Mouse (Mus musculus) neural tube, embryonic 12.5 days (tissue): ENCODE data around the gene Pfkm. TPM values are rescaled to one million over a fixed set of nuclear protein-coding genes. Genes with fewer than 3 reads are reported as not detected.
A peak's percentile ranks its signal among the peaks of the same experiment; 100 is the strongest.

Source experiments
- ATAC-seq: fragments of 200-750 bp; cut with Nextera tagmentation; 2 replicates; pipeline ENCODE4 v1.8.0; 2017; ENCODE audit warnings: low read depth, mild to moderate bottlenecking, moderate TSS enrichment, moderate library complexity; ENCODE audit not compliant: low FRiP score
- H3K27ac ChIP-seq: fragments of 300-500 bp; sonication (generic); 2 replicates; pipeline ENCODE4 v1.5.1; 2016
- H3K27me3 ChIP-seq: fragments of 300-500 bp; sonication (generic); replicated peaks from 2 replicates; pipeline ENCODE4 v1.6.1; 2016; ENCODE audit warnings: mild to moderate bottlenecking
- H3K36me3 ChIP-seq: fragments of 300-500 bp; sonication (generic); 2 replicates; pipeline ENCODE4 v1.6.1; 2016; ENCODE audit warnings: mild to moderate bottlenecking
- H3K4me1 ChIP-seq: fragments of 300-500 bp; sonication (generic); 2 replicates; pipeline ENCODE4 v1.6.1; 2016
- H3K4me2 ChIP-seq: fragments of 300-500 bp; sonication (generic); replicated peaks from 2 replicates; pipeline ENCODE4 v1.6.1; 2016; ENCODE audit warnings: mild to moderate bottlenecking
- H3K4me3 ChIP-seq: fragments of 300-500 bp; sonication (generic); 2 replicates; pipeline ENCODE4 v1.5.1; 2016
- H3K9ac ChIP-seq: fragments of 300-500 bp; sonication (generic); 2 replicates; pipeline ENCODE4 v1.6.1; 2016; ENCODE audit warnings: mild to moderate bottlenecking
- H3K9me3 ChIP-seq: fragments of 300-500 bp; sonication (generic); 2 replicates; pipeline ENCODE4 v1.6.1; 2016; ENCODE audit warnings: mild to moderate bottlenecking
- whole genome bisulfite sequencing: fragments of 180-500 bp; shearing (Covaris S2); methylation state at CpG from one replicate; pipeline ENCODE4 v1.1.7; 2016; 5-methylcytosine and 5-hydroxymethylcytosine counted together
- polyA plus RNA-seq: library from polyadenylated mRNA; unstranded; fragments of >200 nt; fragmentation: Nextera tagmentation; extraction: Ambion mirVana; gene quantifications from 2 replicates; pipeline ENCODE4 v1.2.1, GENCODE M21; 2016

Pfkm gene
- polyA plus RNA-seq = 50.4 and 50.9 TPM in 2 replicates

DNA sequence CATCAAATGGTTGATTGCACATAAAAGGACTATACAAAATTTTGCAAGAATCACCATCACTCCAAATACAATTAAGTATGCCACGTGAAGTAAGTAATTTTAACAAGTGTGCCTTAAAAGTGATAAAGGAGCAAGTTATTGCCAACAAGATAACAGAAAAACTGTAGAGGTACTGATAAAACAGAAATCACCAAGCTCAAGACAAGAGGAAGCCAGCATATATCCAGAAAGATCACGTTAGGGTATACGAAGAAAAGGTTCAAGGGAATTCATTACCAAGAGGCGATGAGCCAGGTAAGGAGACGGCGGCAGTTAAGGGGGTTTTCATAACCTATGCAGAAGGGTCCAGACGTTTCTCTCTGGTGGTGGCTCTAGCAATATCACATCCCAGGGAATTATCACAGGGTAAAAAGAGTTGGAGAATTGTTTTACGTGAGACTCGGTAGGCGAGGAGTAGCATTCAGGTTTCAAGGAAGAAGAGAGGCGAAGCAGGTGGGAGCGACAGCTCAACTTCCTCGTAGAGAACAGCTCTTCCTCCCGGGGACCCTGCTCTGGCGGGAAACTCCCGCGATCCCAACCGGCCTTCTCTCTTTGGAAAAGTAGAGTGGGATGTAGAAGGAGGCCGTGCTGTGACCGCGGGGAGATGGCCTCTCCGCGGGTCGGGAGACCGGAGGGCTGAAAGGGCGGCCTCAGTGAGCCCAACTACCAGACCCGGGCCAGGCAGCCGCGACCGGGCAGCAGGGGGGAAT lies at the start of gene Pfkm:
Gene Pfkm (plus strand): TSS at position 218 of the 749 bp plus-strand sequence.
- ATAC-seq = peak; percentile 13; the same call in 1 of the 2 replicates
- H3K4me3 ChIP-seq = peak within 1 kb of the TSS; percentile 89
- H3K9ac ChIP-seq = peak within 1 kb of the TSS; percentile 89
- under 1% methylated on average over 30 of the region's 30 CpGs for WGBS
- no peaks in the 10 kb centered on the region for H3K27me3 ChIP-seq
- peak within 1 kb of the TSS; percentile 75 for H3K4me2 ChIP-seq
- peak within 1 kb of the TSS; percentile 86 for H3K27ac ChIP-seq
- no peaks in the 10 kb centered on the region for H3K9me3 ChIP-seq
- peaks cover 11% of the 10 kb centered on the region for H3K4me1 ChIP-seq
- peaks cover 8% of the 10 kb centered on the region; the same call in 1 of the 2 replicates for H3K36me3 ChIP-seq

DNA sequence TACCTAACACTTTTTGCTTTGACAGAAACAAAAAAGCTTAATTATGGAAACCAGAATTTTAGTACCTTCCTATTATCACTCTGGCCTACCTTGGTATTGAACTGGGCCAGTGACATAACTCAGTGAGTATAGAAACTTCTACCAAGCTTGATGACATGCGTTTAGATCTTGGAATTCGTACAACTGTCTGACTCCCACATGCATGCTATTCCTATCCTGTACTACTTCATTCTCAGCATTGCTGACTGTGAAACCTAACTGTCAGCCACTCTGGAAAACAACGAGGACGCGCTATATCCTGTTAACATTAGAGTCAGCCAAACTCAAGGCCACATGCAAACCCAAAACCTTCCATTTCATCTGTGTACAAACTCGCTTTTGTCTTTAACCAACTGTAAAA lies 48.4 kb upstream of the Pfkm start:
- H3K27me3 ChIP-seq = no peaks in the 10 kb centered on the region
- no peak overlapping the region for H3K9ac ChIP-seq
- 96% methylated on average over 6 of the region's 6 CpGs for WGBS
- no peaks in the 10 kb centered on the region for H3K4me1 ChIP-seq
- no peak overlapping the region for H3K4me3 ChIP-seq
- no peak overlapping the region for H3K27ac ChIP-seq
- ATAC-seq = no peak
- H3K36me3 ChIP-seq = peaks cover 82% of the 10 kb centered on the region
- H3K4me2 ChIP-seq = no peak overlapping the region
- no peaks in the 10 kb centered on the region for H3K9me3 ChIP-seq

DNA sequence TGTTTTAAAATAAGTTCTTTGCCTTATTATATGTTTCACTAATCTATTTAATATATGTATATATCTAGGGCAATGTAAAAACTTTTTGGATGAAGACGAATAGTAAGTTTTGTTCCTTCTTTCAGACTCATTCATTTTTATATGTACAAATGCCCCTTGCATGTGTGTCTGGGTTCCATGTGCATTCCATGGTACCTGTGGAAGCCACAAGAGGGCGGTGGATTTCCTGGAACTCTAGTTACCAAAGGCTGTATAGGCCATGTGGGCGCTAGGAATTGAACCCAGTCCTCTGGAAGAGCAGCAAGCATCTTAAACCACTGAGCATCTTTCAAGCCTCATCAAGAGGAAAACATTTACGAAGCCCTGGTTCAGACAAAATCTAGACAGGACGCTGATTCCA lies 48.0 kb upstream of the Pfkm start:
- Histone ChIP-seq H3K4me3 (no peak overlapping the region), H3K4me2 (no peak overlapping the region), H3K27me3 (no peaks in the 10 kb centered on the region), H3K4me1 (no peaks in the 10 kb centered on the region), H3K36me3 (peaks cover 82% of the 10 kb centered on the region), H3K9me3 (no peaks in the 10 kb centered on the region), H3K9ac (no peak overlapping the region), H3K27ac (no peak overlapping the region)
- no peak for ATAC-seq
- WGBS = 94% methylated on average over 5 of the region's 5 CpGs

DNA sequence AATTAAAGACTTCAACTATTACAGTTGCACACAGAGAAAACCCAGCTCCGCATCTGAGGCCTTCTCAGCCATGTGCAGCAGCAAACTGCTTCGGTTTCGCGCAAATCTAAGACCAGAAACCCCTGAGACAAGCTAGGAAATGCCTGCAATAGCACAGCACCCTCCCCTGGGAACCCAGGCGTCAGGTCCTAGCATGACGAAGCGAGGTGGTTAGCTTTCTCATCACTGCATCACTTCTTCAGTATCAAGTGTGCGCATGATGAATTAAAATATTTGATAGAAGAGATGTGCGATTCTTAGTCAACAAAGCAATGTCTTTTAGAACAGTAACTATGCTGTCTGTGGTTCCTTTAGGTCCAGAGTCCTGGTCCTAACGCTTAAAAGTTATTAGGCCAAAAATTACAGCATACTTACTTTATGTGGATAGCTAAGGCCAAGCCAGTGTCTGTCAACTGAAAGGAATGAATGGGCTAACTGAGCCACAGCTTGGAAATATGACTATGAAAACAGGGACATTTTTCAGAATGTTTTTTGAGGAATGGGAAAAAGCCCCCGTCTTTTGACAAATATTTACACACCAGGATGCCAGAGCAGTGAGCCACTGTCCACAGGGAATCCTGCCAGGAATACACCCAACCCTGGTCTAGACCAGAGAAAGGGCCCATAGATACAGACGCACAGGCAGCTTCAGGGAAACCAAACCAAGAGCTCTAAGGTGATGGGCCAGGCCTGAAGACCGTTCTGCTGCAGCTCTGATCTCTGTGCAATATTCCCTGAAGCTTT lies 43.3 kb upstream of the Pfkm start:
- no peaks in the 10 kb centered on the region for H3K27me3 ChIP-seq
- no peaks in the 10 kb centered on the region for H3K4me1 ChIP-seq
- H3K9me3 ChIP-seq = no peaks in the 10 kb centered on the region
- no peak overlapping the region for H3K4me2 ChIP-seq
- no peak overlapping the region for H3K9ac ChIP-seq
- H3K27ac ChIP-seq = no peak overlapping the region
- H3K36me3 ChIP-seq = peaks cover 76% of the 10 kb centered on the region
- H3K4me3 ChIP-seq = no peak overlapping the region
- WGBS = 93% methylated on average over 13 of the region's 13 CpGs
- no peak for ATAC-seq

DNA sequence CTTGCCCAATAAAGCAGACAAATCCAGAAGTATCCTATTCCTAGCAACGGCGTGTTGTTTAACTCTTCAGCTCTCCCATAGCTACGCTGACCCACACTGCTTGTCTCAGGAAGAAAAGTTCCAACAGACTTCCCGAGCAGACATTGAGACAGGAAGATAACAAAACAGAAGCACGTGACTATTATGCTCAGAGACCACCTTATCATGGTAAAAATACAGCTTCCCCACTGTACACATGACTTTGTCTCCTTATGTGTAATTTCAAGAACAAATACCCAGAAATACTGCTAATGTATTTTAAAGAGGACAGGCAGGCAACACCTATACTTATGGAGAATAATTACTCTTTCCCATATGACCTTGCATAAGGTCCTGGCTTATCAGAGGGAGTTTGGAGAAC lies 40.7 kb upstream of the Pfkm start:
- Histone ChIP-seq H3K9ac (no peak overlapping the region), H3K27me3 (no peaks in the 10 kb centered on the region), H3K4me1 (no peaks in the 10 kb centered on the region), H3K4me2 (no peak overlapping the region), H3K9me3 (no peaks in the 10 kb centered on the region), H3K36me3 (peaks cover 64% of the 10 kb centered on the region), H3K27ac (no peak overlapping the region), H3K4me3 (no peak overlapping the region)
- WGBS = 93% methylated on average over 5 of the region's 5 CpGs
- no peak for ATAC-seq

DNA sequence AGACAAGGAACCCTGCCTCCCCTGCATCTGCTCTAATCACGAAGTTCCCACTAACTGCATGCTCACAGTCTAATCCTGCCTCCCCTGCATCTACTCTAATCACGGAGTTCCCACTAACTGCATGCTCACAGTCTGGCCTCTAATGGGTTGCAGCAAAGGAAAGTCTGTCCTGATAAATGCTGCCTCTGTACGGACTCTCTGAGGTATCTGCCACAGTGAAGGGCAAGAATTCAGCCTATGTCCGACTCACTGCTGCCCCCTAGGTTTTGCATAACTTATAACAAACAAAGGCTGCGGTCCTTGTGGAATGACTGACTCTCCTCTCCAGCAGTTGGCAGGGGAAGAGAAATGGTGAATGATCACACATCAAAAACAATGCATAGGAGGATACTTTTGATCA lies 37.1 kb upstream of the Pfkm start:
- Histone ChIP-seq H3K9me3 (no peaks in the 10 kb centered on the region), H3K27me3 (no peaks in the 10 kb centered on the region), H3K4me3 (no peak overlapping the region), H3K27ac (no peak overlapping the region), H3K4me2 (no peak overlapping the region), H3K4me1 (no peaks in the 10 kb centered on the region), H3K36me3 (peaks cover 63% of the 10 kb centered on the region), H3K9ac (no peak overlapping the region)
- no peak for ATAC-seq
- 36% methylated on average over 5 of the region's 5 CpGs for WGBS

DNA sequence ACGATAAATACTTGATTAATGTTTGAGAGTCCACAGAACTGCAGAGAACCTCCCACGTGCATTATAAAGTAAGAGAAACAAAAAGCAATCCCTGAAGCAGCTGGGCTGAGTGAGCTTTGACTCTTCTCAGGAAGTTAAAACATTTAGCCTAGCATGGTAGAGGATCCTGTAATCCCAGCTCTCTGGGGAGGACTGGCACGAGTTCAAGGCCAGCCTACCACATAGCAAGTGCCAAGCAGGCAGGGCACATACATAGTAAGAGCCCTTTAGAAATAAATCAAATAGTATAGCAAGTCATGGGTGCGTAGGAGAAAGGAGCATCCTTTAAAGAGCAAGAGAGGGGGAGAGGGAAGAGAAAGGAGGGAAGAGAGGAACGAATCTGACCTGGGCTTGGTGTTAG lies 26.5 kb upstream of the Pfkm start:
- no peak overlapping the region for H3K4me2 ChIP-seq
- no peaks in the 10 kb centered on the region for H3K27me3 ChIP-seq
- H3K36me3 ChIP-seq = peaks cover 62% of the 10 kb centered on the region
- no peak for ATAC-seq
- H3K4me1 ChIP-seq = no peaks in the 10 kb centered on the region
- no peak overlapping the region for H3K4me3 ChIP-seq
- H3K9me3 ChIP-seq = no peaks in the 10 kb centered on the region
- H3K9ac ChIP-seq = no peak overlapping the region
- H3K27ac ChIP-seq = no peak overlapping the region
- 93% methylated on average over 5 of the region's 5 CpGs for WGBS

DNA sequence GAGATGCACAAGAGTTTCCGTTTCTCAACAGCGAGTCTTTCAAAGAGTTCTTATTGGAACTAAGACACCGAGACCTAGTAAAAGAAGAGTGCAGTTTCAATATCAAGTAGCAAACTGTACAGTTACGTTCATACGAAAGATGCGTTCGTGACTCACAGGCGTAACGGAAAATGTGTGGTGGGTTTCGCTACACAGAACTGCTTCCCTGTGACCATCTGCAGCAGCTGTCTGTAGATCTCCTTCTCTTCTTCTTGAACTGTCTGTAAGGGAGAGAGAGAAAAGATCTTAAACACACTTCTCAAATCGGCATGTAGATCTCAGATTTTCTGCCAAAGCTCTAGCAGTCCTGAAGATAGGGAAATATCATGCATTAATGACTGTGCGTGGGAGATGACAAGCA lies 25.8 kb upstream of the Pfkm start:
- Histone ChIP-seq H3K4me2 (no peak overlapping the region), H3K4me1 (no peaks in the 10 kb centered on the region), H3K27me3 (no peaks in the 10 kb centered on the region), H3K27ac (no peak overlapping the region), H3K36me3 (peaks cover 62% of the 10 kb centered on the region), H3K4me3 (no peak overlapping the region), H3K9ac (no peak overlapping the region), H3K9me3 (no peaks in the 10 kb centered on the region)
- 97% methylated on average over 12 of the region's 12 CpGs for WGBS
- ATAC-seq = no peak

DNA sequence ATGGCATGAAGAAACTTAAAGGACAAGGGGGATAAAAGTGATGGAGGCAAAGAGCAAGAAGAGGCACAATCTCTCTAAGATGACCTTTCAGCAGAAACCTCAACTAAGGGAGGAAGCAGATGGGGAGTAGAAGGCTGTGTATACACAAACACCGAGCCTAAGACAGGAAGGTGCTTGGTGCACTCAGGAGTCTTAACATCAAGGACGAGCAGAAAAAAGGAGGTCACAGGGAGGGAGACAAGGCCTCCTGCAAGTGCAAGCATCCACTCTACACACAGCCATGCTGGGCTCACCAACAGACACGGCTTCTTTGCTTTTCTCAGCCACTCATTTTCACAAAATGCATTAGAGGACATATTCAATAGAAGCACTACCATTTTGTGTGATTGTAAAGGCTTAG lies 24.9 kb upstream of the Pfkm start:
- H3K27ac ChIP-seq = no peak overlapping the region
- H3K4me3 ChIP-seq = no peak overlapping the region
- no peak for ATAC-seq
- H3K4me2 ChIP-seq = no peak overlapping the region
- H3K27me3 ChIP-seq = no peaks in the 10 kb centered on the region
- no peaks in the 10 kb centered on the region for H3K9me3 ChIP-seq
- H3K36me3 ChIP-seq = peaks cover 67% of the 10 kb centered on the region
- H3K9ac ChIP-seq = no peak overlapping the region
- 79% methylated on average over 3 of the region's 3 CpGs for WGBS
- no peaks in the 10 kb centered on the region for H3K4me1 ChIP-seq

DNA sequence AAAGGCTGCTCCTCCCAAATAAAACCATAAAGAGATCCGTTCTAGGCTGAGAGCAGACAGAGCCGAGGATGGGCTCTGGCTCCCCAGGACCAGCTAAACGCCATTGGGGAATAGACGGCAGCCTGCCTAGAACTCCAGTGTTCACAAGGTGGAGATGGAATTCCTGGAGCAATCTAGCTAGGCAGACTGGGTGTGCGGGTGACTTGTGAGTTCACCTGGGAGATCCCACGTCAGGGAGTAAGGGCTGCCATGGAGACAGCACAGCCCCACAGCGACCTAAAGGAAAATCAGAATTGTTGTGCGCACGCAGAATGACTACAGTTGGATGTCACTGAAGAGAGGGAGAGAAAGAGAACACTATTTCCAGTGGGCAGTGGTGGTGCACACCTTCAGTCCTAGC lies 23.9 kb upstream of the Pfkm start:
- WGBS = 89% methylated on average over 9 of the region's 9 CpGs
- Histone ChIP-seq H3K9ac (no peak overlapping the region), H3K4me2 (no peak overlapping the region), H3K27ac (no peak overlapping the region), H3K27me3 (no peaks in the 10 kb centered on the region), H3K36me3 (peaks cover 58% of the 10 kb centered on the region), H3K9me3 (no peaks in the 10 kb centered on the region), H3K4me3 (no peak overlapping the region), H3K4me1 (no peaks in the 10 kb centered on the region)
- no peak for ATAC-seq

DNA sequence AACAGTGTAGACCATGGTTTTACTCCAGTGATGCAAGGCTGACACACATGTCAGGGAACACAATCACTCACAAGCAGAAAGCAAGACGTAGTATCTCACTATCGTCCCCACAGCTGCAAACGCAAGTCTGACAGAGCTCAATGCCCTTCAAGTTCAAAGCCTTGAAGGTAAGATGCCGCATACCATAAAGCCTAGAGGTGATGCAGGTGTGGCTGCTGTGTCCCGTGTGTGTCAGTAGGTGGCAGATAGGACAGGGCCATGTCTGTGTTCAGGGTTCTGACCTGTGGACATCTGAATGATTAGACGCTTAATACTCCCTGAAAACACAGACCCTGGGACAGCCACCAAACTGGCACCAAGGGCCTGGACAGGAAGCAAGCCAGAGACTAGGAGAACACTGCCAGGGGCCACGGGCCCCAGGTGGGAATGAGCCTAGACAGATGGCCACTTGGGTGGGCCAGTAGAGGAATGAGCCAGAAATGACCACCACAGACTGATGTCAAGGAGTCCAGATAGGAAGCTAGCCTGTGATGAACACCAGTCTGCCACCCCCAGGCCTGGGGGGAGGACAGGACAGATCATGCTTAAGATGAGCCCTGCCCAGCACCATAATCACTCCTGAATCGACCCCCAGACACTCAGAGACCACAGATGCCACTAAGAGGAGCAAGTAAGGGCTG lies 22.7 kb upstream of the Pfkm start:
- WGBS = 91% methylated on average over 8 of the region's 8 CpGs
- Histone ChIP-seq H3K4me1 (no peaks in the 10 kb centered on the region), H3K4me3 (no peak overlapping the region), H3K27ac (no peak overlapping the region), H3K9ac (no peak overlapping the region), H3K36me3 (peaks cover 51% of the 10 kb centered on the region), H3K4me2 (no peak overlapping the region), H3K27me3 (no peaks in the 10 kb centered on the region), H3K9me3 (no peaks in the 10 kb centered on the region)
- ATAC-seq = no peak

DNA sequence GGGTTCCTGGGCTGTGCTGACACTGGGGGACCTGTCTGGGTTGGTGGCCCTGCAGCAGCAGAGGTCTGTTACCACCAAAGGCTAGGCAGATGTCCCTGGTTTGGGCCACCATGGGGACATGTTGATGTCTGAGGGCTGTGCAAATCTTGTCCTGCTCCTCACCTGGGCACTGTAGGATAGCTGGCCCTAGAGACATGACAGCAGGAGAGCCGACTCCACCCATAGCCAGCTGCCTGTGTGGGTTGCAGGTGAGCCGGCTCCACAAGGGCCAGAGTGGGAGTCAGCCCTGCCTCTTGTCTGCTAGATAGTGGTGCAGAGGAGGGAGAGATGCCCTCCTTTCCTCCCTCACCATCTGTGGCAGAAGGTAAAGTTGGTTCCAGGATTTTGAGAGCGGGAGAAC lies 22.0 kb upstream of the Pfkm start:
- no peak overlapping the region for H3K4me2 ChIP-seq
- peaks cover 53% of the 10 kb centered on the region for H3K36me3 ChIP-seq
- no peaks in the 10 kb centered on the region for H3K9me3 ChIP-seq
- no peaks in the 10 kb centered on the region for H3K4me1 ChIP-seq
- no peak overlapping the region for H3K4me3 ChIP-seq
- WGBS = 92% methylated on average over 3 of the region's 3 CpGs
- ATAC-seq = no peak
- no peak overlapping the region for H3K27ac ChIP-seq
- H3K9ac ChIP-seq = no peak overlapping the region
- no peaks in the 10 kb centered on the region for H3K27me3 ChIP-seq
